Mouse (Mus musculus): ENCODE measurements around the gene Sh3d19.
"Not testable (repeated sequence)": the region's sequence is repeated elsewhere in the genome, so short reads cannot be mapped to it uniquely, and the experiment has no call there.

The Sh3d19 gene

GRCm38 (mm10) chr3:85980036-85980435 is 9.1 kb downstream of the Sh3d19 start:
- in situ Hi-C loops (cut with MseI, MboI): no loop called here

- in situ Hi-C loops (cut with MseI, MboI): not testable (repeated sequence)
Observed at GRCm38 (mm10) chr3:85981761-85982160, 10.9 kb downstream of the Sh3d19 start.

DNA sequence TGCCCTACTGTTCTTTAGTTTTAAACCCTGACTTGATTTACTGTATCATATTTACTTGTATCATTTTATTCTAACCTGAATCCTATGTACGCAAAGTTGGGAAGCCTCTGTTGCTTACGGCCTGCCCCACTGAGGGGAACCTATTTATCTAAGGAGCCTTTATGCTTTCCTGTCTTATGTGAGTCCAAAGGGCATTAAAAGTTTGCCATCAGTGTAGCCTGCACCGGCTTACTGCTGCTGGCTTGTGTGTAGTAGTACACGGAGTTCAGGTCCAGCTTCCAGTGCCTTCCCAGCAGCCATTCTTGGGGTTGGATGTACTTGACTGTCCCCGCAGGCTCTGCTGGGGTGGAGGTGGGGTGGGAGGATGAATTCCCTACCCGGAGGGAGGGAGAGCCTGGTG is 13.6 kb downstream of the Sh3d19 start:
- in situ Hi-C loops (cut with MseI, MboI): no loop called here

DNA sequence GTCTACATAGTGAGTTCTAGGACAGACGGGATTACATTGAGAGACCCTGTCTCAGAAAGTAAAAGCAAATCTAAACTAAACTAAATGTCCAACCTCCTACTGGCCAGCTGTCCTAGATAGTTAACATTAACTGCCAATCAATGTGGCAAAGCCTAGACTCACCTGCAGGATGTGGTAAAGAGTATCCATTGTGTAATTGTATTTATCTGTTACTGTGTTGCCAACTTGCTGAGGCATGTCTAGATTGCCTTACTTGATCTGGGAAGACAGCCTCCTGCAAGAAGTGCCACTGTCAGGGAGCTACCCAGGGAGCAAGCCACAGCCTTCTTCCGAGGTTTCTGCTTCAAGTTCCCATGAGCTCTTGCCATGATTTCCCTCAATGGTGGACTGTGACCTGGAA is 16.3 kb downstream of the Sh3d19 start:
- in situ Hi-C loops (cut with MseI, MboI): no loop called here

- in situ Hi-C loops (cut with MseI, MboI): no loop called here
Observed at GRCm38 (mm10) chr3:85991140-85991801, 20.4 kb downstream of the Sh3d19 start.

- in situ Hi-C loops (cut with MseI, MboI): no loop called here
Observed at GRCm38 (mm10) chr3:85991802-85992156, 20.9 kb downstream of the Sh3d19 start.

DNA sequence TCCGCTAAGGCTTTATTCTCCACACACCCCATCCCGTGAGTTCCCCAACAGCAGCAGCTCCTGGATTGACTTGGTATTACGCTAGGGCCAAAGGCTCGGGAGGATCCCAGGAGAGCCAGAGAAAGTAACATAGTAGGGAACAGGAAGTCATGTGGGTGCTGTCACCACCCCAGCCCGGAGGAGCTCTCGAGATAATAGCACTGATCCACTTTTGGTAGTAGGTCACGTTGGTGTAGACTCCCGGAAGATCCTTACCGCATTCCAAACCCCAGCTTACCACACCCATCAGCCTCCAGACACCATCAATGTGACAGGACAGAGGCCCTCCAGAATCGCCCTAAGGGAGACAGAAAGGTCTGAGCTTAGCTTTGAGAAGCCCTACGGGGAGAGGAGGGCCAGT is 22.8 kb downstream of the Sh3d19 start:
- in situ Hi-C loops (cut with MseI, MboI): no loop called here

DNA sequence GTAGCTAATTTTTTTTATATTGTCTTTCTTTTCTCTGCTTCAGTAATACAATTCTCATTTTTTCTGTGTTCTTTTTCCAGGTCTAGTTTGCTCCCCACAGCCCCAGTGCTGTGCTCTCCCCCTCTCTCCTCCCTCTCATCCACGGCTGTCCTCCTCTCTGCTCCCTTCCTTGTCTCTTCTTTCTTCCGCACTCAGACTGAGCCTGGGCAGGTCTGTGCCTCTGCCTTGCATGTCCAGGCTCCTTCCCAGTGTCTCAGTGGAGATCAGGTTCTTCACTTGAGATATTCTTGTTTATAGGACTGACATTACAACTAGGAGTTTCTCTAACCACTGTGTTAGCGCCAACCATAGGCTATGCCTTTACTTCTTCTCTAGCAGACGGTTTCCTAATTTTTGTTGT is 23.7 kb downstream of the Sh3d19 start:
- in situ Hi-C loops (cut with MseI, MboI): no loop called here

- in situ Hi-C loops (cut with MseI, MboI): no loop called here
Observed at GRCm38 (mm10) chr3:86001271-86001670, 30.4 kb downstream of the Sh3d19 start.

GRCm38 (mm10) chr3:86002423-86002822 is 31.5 kb downstream of the Sh3d19 start, which contains the start of gene Prss48:
Gene Prss48, minus strand, starts transcription at chr3:86002491.
- in situ Hi-C loops (cut with MseI, MboI): no loop called here

DNA sequence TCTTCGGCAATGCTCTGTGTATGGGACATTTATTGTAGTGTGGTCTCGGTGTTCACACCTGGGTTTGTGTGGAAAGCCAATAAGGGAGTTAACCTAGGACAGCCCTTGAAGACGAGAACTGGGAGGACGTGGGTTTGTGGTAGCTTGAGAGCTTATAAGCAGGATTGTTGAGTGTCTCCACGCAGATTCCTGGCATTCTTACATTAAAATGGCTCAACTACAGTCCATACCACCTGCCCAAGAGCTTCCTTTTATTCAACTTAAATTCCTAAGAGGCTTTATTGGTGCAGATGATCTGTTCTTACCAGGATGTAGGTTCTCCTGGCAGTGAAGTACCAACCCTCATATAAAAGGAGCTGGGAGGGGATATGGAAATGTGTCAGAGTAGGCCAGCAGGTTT is 32.0 kb downstream of the Sh3d19 start:
- in situ Hi-C loops (cut with MseI, MboI): no loop called here

DNA sequence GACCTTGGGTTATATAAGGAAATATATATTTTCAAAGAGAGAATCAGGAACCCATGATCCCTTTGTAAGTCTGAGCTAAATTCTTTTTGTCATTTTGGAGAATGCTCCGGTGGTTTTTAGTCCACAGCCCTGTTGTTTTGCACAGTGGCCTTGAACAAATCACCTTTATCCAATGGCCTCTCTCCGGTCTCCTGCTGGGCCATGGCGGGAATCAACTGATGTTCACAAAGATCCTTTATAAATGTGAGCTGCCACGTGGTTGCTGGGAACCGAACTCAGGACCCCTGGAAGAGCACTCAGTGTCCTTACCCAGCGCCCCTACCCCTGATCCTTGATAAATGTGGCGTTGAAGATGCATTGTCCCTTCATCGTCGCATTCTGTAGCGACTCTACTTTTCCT is 33.8 kb downstream of the Sh3d19 start:
- in situ Hi-C loops (cut with MseI, MboI): no loop called here

DNA sequence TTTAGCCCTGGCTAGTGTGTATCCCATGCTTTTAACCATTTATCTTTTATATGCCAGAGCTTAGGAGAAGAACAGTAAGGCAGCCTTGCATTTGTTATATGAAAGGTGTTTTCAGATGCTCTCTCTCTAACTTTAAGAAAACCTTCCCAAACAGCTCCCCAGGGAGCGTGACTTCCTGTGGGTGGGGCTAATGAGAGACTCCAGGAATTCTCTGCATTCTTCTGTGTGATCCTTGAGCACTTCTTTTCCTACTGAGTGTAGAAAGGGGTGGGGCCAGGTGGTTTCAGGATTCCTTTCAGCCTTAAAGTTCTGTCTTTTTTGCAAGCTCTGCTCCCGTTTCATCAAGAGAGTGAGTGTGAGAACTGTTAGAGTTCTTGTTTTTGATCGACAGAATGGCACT is 39.7 kb downstream of the Sh3d19 start:
- in situ Hi-C loops (cut with MseI, MboI): no loop called here

DNA sequence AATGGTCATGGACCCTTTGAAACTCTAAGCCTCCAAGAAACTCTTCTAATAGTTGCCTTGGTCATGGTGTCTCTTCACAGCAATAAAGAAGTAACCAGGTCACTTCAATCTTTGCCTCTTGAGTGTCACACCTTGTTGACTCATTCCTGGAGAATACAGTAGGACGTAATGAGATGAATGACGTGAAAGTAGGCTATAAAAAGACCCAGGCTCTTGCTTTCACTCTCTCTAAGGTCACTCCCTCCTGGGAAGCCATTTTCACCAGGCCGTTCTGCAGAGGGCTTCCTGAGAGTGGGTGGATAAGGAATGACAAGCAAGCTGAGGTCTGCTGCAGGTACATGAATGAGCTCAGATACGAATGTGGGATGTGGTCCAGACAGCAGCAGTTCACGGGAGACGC is 40.5 kb downstream of the Sh3d19 start:
- in situ Hi-C loops (cut with MseI, MboI): no loop called here

GRCm38 (mm10) chr3:86011833-86012232 is 40.9 kb downstream of the Sh3d19 start:
- in situ Hi-C loops (cut with MseI, MboI): no loop called here

GRCm38 (mm10) chr3:86013837-86014236 is 42.9 kb downstream of the Sh3d19 start:
- in situ Hi-C loops (cut with MseI, MboI): no loop called here

DNA sequence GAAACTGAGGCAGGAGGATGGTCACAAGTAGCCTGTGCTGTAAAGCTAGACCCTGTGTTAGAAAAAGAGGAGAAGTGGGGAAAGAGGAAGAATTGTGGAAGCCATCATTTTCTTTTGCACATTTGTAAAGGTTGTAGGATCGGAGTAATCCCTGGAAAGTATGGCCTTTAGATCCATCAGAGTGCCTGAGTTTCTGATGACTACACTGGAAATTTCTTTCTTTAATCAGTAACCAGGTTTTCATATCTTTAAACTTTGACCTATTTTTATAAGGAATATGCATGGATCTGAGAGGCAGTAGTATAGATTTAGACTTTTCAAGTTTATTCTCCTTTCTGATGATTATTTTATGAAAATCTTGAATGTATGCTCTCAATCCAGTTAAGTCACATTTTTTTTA is 46.1 kb downstream of the Sh3d19 start:
- in situ Hi-C loops (cut with MseI, MboI): no loop called here

DNA sequence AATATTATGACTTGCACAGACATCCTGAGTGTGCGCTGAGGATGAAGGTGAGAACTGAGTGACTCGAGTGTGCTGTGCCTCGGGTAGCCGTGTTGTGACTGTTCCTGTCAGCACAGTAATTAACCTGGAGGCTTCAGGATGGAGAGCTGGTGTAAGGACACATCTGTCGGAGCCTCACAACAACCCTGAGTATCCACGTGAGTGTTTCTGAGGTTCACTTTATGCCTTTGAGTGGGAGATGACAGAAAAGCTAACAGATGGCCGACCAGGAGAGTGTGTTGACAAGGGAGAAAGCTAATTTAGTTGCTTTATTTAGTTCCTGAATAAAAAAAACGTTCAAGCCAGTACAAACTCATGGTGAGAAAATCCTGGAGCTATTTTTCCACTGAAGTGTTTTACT is 46.6 kb downstream of the Sh3d19 start:
- in situ Hi-C loops (cut with MseI, MboI): no loop called here

- in situ Hi-C loops (cut with MseI, MboI): no loop called here
Observed at GRCm38 (mm10) chr3:86020921-86021650, 50.2 kb downstream of the Sh3d19 start.

- in situ Hi-C loops (cut with MseI, MboI): no loop called here
Observed at GRCm38 (mm10) chr3:86021651-86022050, 50.7 kb downstream of the Sh3d19 start.

DNA sequence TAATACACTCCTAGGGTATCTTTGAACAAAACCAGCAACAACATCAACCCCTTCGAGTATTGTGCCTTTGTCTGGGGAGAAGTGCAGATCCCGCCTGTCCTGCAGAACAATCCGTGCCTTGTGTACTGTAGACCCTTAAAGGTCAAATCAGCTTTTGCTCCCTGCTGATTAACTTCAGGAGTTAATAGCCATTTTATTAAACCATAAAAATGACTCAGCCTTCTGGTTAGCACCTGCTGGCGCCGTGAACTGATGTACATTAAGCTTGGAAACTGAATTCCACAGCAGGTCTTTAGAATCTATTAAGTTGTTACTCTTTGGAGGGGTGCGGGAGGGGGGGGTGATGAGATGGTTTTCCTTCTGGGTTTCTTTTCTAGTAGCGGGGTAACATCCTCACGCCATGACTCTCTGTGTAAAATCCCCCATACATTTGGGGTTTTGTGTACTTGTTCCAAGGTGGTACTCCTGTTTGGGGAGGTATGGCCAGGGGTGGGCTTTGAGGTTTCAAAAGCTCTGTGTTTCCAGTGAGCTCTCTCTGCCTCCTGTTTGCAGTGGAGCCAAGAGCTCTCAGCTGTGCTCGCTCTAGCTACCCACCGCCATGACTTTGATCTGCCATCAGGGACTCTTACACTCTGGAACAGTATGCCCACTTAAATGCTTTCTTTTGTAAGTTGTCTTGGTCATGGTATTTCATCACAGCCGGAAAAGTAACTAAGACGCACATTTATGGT is 53.3 kb downstream of the Sh3d19 start:
- in situ Hi-C loops (cut with MseI, MboI): no loop called here

DNA sequence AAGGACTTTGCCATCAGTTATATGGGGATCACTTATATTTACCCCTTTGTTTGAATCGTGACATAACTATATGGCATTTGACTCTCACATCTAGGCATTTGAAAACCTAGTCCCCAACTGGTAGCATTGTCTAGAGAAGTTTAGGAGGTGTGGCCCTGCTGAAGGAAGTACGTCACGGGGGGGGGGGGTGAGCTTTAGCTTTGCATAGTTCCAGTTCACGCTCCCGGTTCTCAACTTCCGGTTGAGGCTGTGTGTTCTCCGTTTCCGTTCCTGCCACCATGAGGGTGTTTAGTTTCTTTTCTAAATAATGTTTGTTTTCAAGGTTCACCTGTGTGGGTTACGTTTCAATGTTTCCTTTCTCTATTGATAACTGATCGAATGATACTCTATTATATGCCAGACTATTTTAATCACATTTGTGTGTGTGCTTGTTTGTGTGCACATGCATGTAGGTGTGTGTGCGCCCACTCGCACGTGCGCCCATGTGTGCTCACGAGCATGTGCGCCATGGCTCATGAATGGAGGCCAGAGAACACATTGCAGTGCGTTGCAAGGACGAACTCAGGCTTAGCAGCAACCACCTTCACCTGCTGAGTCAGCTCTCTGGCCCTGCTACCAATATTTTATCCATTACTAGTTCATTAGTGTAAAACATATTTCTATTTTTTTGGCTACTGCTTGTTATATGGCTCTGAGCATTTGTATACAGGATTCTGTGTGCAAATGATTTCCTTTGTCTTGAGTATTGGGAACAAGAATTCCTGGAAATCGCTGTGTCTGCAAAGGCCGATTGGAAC is 54.6 kb downstream of the Sh3d19 start:
- in situ Hi-C loops (cut with MseI, MboI): no loop called here

Data from mouse trophoblast stem cell (cell line).